Mouse (Mus musculus) frontal cortex, adult (tissue): ENCODE results near the gene Pitpna.
"Not testable (repeated sequence)": the region's sequence is repeated elsewhere in the genome, so short reads cannot be mapped to it uniquely, and the experiment has no call there.

ENCODE experiments used
- ATAC-seq: cut with Nextera tagmentation; 2 replicates; pipeline ENCODE4 v1.9.2; 2017; ENCODE audit warnings: mild to moderate bottlenecking, moderate library complexity, mixed read lengths; ENCODE audit not compliant: low TSS enrichment

Pitpna gene

DNA sequence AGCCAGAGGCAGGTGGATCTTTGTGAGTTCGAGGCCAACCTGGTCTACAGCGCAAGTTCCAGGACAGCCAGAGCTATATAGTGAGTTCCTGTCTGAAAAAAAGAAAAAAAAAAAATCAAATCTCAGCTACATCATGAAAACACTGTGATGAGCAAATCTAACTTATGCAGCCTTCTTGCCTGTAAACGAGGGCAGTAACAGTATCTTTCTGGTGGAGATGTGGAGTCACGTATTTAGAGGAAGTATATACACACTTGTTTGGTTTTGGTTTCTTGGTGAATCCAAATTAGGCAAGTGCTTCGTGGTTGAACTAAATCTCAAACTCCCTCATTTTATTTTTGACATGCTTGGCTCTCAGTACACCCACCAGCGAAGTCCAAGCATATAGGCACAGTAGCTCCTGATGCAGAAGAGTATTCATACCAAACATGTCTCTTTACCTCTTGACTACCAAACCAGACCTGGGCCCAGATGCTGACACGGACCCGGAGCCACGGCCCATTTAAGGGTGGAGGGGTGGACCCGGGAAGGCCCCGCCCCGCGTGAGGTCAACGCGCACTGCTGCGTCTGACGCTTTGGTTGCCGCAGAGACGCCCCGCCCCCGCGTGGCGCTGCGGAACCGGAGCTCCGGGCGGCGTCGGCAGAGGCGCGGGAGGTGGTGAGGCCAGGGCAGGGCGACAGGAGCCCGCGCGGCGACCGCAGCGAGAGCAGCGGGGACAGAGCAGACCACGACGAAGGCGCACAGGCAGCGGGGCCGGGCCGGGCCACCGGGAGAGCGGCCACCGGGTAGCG is at the start of gene Pitpna:
Gene Pitpna, plus strand, starts transcription at position 605 of the 792 bp plus-strand sequence.
- peak; percentile 90 for ATAC-seq

DNA sequence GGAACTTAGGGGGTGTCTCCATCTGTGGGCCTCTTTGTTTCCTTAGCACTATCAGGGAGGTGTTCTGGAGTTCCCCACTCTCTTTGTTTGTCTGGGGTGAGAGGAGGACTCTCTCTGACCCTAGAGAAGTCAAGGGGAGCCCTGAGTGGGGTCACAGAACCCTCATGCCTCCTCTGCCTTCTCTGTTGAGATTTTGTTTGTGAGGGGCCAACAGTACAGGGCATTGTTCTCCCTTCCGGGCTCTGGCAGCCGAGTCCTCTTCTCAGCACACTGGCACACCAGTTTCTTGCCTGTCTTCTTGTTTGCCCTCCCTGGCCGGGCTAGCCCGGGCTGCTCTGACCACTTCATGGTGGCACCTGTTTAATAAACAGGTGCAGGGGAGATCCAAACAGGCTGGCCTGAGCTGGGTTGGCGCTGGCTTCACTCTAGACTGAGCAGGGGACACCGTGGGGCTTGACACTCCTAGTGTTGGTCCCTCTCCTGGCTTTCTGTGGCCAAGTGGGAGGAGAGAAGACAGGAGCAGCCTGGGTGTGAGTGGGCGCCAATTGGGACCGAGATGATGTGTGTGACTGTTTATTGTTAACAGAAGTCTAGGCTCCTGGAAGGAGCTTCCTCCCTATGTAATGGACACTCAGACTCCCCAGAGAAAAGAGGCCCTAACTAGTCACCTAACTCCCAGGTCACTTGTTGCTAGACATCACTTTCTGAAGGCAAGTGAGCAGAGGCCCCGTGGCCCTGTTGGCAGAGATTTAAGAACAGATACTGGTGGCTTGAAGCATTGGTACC is 49.5 kb upstream of the Pitpna start:
- ATAC-seq: no peak

DNA sequence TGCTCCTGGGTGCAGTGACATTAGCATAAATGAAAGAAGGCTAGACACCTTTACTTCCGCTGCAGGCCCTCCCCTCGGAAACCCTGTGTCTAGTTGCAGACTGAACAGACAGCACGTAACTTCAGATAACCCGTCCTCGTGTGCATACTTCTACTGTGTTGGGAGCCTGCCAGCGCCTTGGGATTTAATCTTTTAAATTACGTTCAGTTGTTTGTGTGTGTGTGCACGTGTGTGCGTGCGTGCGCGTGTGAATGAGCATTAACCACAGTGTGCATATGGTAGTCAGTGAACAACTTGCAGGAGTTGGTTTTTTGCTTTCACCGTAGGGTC is 49.0 kb upstream of the Pitpna start:
- no peak for ATAC-seq

DNA sequence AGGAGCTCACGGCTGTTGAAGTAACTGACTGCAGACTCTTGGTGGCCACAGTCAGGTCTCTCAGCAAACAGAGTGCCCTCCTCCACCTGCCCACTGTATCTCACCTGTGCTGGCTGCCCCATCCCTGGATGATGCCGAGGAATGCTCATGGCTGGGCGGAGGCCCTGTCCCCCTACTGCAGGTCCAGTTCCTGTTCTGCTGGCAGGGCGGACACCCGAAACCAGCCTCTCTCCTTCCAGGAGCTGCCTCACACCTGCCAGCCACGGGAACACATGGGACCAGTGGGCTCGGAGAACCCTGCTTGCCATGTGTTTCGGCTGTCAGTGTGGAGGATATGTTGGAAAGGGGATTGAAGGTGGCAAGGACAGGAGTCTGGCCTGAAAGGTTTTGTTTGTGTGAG is 47.7 kb upstream of the Pitpna start:
- no peak for ATAC-seq

- ATAC-seq: peak; percentile 60; the same call in 1 of the 2 replicates
Observed at GRCm38 (mm10) chr11:75540710-75541581, 47.0 kb upstream of the Pitpna start.

DNA sequence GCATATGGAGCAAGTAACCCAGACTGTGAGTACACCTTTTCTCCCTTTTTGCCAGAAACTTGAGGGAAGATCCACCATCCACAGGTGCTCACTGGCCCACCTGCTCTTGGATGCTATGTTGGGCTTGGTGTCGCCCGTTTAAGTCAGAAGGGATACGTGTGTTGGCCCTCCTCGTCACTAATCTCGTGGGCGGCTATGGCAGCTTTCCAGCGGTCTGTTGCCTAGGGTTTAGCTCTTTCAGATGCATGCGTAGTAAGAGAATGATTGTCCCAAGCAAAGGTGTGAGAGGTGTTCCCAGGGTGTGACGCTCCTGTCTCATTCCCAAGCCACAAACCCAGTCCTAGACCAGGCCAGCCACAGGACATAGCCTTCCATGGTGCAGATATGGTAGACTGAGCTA is 43.2 kb upstream of the Pitpna start:
- no peak for ATAC-seq

DNA sequence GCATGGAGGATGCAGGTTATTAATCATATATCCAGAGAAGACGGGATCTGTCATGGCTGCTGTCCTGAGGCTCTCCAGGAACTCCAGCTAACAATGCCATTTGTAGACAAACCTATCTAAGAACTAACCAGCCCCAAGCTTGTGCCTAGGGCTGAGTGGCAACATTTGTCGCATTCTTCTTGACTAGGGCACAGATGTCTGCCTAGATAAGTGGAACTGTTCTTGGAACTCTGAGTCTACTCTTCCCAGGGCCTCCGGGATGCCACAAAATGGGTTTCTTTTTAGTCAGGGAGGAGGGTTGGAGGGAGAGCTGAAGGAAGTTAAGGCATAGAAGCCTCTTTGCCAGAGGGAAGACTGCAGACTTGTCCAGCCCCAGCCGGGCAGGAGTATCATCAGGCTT is 41.8 kb upstream of the Pitpna start:
- no peak for ATAC-seq

DNA sequence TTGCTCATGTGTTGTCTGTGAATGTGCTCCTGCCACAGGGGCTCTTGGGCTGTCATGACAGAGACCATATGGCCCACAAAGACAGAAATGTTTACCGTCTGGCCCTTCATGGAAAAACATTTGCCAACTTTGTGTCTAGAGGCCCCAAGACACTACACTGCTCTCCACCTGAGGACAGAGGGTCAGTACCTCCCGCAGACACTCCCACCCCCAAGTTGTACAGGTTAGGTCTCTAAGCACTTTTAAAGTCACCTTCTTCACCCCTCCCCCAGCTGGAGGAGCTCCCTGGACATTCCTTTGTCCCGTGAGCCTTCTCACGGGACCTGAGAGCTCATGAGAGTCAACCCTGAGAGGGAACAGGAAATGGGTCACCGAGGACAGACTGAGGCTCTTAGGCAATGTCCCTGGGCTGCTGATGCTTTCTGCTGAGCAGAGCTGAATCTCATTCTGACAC is 38.2 kb upstream of the Pitpna start:
- no peak for ATAC-seq

GRCm38 (mm10) chr11:75550200-75550946 is 37.5 kb upstream of the Pitpna start:
- no peak for ATAC-seq

DNA sequence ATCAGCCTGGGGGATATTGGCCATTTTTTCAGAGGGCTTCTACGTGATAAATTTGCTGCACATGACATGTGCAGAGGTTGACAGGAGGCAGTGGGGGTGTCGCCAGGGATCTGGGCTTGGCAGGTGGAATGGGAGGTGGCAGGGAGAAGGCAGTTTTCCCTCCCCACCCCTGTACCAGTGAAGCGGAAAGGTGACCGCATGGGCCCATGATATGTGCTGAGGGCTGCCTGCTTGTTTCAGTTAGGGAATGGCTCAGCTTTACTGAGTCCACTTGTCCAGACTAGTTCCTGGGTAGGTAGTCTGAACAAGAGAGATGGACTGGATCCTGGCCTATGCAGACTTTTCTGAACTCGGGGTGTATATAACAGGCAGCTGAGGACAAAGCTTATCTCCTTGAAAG is 36.6 kb upstream of the Pitpna start:
- ATAC-seq: no peak

- peak; percentile 82; the same call in 1 of the 2 replicates for ATAC-seq
Observed at GRCm38 (mm10) chr11:75551961-75552441, 35.9 kb upstream of the Pitpna start.

DNA sequence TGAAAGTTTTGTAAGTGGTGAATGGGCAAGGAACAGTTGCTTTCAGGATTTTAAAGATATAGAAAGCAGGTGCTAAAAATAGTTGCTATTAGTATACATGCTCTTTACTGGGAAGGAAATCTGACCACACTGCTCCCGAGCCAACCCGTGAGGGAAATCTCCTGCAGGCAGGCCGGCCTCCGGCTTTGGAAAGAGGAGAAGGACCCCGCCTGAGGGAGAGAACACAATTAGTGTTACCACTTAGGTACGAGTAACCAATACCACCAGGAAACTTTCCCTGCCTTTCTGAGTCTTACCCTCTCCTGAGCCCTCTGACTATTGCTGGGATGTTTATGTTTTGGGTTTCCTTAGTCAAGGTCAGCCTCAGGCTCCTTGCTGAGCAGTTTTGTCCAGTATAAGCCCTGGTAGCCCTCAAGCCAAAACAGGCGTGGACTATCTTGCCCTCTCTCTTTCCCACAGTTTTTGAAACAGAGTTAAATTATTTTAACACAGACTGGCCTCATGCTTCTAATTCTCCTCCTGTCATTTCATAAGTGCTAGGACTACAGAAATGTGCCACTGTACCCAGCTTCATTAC is 34.9 kb upstream of the Pitpna start:
- ATAC-seq: no peak

- not testable (repeated sequence) for ATAC-seq
Observed at GRCm38 (mm10) chr11:75556006-75556405, 31.9 kb upstream of the Pitpna start.

DNA sequence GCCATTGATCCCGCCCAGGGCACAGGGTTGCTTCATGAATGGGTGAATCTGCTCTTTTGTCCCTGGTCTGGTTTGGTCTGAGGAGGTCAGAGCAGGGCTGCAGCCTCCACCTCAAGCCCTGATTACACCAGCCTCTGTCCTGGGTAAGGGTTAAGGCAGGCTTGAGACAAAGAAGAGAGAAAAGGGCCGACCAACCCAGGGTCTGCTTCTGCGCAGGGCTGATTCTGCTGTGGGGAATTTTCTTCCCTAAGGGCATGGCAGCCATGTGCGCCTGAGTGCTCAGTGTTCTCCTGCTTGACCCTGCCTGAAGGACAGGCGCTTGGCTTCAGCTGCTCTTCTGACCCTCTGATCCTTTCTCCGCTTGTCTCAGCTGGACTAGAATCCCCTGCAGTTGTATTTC is 30.8 kb upstream of the Pitpna start:
- ATAC-seq: no peak

DNA sequence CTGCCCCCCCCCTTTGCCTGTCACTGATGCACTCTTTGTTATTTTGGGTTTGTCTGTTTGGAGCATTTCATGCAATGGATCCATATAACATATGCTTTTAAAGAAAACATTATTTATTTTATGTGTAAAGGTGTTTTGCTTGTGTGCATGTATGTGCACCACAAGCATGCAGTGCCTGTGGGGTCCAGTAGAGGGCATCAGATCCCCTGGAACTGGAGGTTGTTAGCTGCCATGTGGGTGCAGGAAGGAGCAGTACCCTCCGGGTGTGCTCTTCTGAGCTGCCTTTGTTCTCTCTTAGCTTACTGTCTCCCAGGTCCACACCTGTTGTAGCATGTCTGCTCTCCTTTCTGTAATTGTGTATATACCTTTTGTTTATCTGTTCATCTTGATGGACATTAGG is 29.8 kb upstream of the Pitpna start:
- ATAC-seq: no peak

- ATAC-seq: peak; percentile 44; the same call in 1 of the 2 replicates
Observed at GRCm38 (mm10) chr11:75559870-75560504, 27.9 kb upstream of the Pitpna start.

GRCm38 (mm10) chr11:75560530-75561409 is 27.1 kb upstream of the Pitpna start:
- no peak for ATAC-seq

DNA sequence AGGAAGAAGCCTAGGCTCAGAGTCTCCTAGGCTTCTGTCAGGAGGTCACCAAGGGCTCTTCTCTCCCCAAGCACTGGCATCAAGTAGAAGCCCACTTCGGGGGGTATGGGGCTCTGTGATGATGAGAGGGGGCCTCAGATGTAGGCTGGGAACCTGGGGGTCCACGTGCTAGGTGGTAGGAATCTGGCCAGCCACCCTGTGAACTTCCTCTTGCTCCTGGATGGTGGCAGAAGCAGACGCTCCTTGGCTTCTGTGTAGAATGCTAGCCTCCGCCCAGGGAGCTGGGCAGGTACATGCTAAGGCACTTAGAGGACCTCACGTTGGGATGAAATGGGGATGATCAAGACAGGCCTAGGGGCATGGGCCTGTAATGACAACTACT is 26.5 kb upstream of the Pitpna start:
- no peak for ATAC-seq

DNA sequence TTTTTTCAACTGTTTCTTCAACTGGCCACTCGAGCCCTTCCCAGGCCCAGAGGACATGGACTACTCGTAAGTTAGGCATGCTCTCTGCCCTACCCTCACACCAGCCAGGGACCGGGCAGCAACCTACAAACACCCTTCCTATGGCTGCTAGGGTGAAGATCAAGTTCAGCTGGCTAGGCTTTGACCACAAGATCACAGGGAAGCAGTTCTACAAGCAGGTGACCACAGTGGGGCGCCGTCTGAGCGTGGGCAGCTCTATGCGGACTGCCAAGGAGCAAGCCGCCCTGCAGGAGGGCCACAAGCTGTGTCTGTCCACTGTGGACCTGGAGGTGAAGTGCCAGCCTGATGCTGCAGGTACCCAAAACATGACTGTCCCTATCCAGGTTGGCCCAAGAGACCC is 25.1 kb upstream of the Pitpna start:
- ATAC-seq: no peak
